Mouse (Mus musculus): ENCODE data around the gene Lrrc23. TPM values are rescaled to one million over a fixed set of nuclear protein-coding genes. Genes with fewer than 3 reads are reported as not detected.
A peak's percentile ranks its signal among the peaks of the same experiment; 100 is the strongest.

Lrrc23 gene
- polyA plus RNA-seq, 1 experiment, result 0.13 TPM

- no peaks in the 10 kb centered on the region for H3K36me3 ChIP-seq (ENCODE audit: control insufficient read depth, insufficient read depth)
- no peaks in the 10 kb centered on the region for H3K79me2 ChIP-seq (ENCODE audit: control insufficient read depth, insufficient read depth)
- no peaks in the 10 kb centered on the region for H3K27me3 ChIP-seq (ENCODE audit: control insufficient read depth, insufficient read depth, insufficient read length)
- TF ChIP-seq CEBPB (IDR thresholded peaks at IDR 0.05; ENCODE audit: insufficient read depth, poor library complexity, severe bottlenecking) (no peak), TCF12 (IDR thresholded peaks at IDR 0.05; ENCODE audit: insufficient read depth, poor library complexity, severe bottlenecking) (no peak), E2F4 (IDR thresholded peaks at IDR 0.05; ENCODE audit: insufficient read depth) (no peak), MAX (IDR thresholded peaks at IDR 0.05; ENCODE audit: low read depth) (no peak), MYOG (IDR thresholded peaks at IDR 0.05; ENCODE audit: control insufficient read depth in 1 of 3, insufficient read depth in 1 of 3, insufficient read length in 2 of 3, low read depth in 2 of 3) (no peak)
- no peak overlapping the region for H3ac ChIP-seq (ENCODE audit: control insufficient read depth, insufficient read length)
- no peak overlapping the region for H3K4me3 ChIP-seq
- H3K4me2 ChIP-seq (ENCODE audit: low read depth), result no peak overlapping the region
These were observed 13.6 kb downstream of the Lrrc23 start for GRCm38 (mm10) chr6:124765951-124766350.

GRCm38 (mm10) chr6:124759259-124759658 is 20.3 kb downstream of the Lrrc23 start:
- Histone ChIP-seq H3K27me3 (ENCODE audit: control insufficient read depth, insufficient read depth, insufficient read length) (no peaks in the 10 kb centered on the region), H3K4me3 (no peak overlapping the region), H3K36me3 (ENCODE audit: control insufficient read depth, insufficient read depth) (no peaks in the 10 kb centered on the region), H3ac (ENCODE audit: control insufficient read depth, insufficient read length) (no peak overlapping the region), H3K4me2 (ENCODE audit: low read depth) (peak overlapping the region; percentile 87), H3K79me2 (ENCODE audit: control insufficient read depth, insufficient read depth) (peaks cover 17% of the 10 kb centered on the region)
- TF ChIP-seq POLR2AphosphoS2 (IDR thresholded peaks at IDR 0.05; ENCODE audit: insufficient read length, low read depth), result peak; percentile 95
- no peak for TF ChIP-seq TCF12 (IDR thresholded peaks at IDR 0.05; ENCODE audit: insufficient read depth, poor library complexity, severe bottlenecking)
- peak; percentile 34 for TF ChIP-seq POLR2A (IDR thresholded peaks at IDR 0.05; ENCODE audit: insufficient read length, low read depth)
- TF ChIP-seq E2F4 (IDR thresholded peaks at IDR 0.05; ENCODE audit: insufficient read depth), result no peak
- TF ChIP-seq SRF (IDR thresholded peaks at IDR 0.05; ENCODE audit: control insufficient read depth, insufficient read length, low read depth), result no peak
- TF ChIP-seq MYOG (IDR thresholded peaks at IDR 0.05; ENCODE audit: control insufficient read depth in 1 of 3, insufficient read depth in 1 of 3, insufficient read length in 2 of 3, low read depth in 2 of 3), result no peak
- no peak for TF ChIP-seq CEBPB (IDR thresholded peaks at IDR 0.05; ENCODE audit: insufficient read depth, poor library complexity, severe bottlenecking)
- TF ChIP-seq MAX (IDR thresholded peaks at IDR 0.05; ENCODE audit: low read depth), result no peak
- TF ChIP-seq USF1 (IDR thresholded peaks at IDR 0.05; ENCODE audit: low read depth), result no peak

- H3K4me3 ChIP-seq, result peak overlapping the region; percentile 36
- H3K79me2 ChIP-seq (ENCODE audit: control insufficient read depth, insufficient read depth), result peaks cover 21% of the 10 kb centered on the region
- H3K27me3 ChIP-seq (ENCODE audit: control insufficient read depth, insufficient read depth, insufficient read length), result no peaks in the 10 kb centered on the region
- H3ac ChIP-seq (ENCODE audit: control insufficient read depth, insufficient read length), result no peak overlapping the region
- H3K4me2 ChIP-seq (ENCODE audit: low read depth), result peak overlapping the region; percentile 87
- no peak for TF ChIP-seq REST (IDR thresholded peaks at IDR 0.05; ENCODE audit: insufficient read depth, insufficient read length)
- TF ChIP-seq SRF (IDR thresholded peaks at IDR 0.05; ENCODE audit: control insufficient read depth, insufficient read length, low read depth), result no peak
- TF ChIP-seq POLR2AphosphoS2 (IDR thresholded peaks at IDR 0.05; ENCODE audit: insufficient read length, low read depth), result peak; percentile 44
- TF ChIP-seq TCF3 (IDR thresholded peaks at IDR 0.05; ENCODE audit: insufficient read length, low read depth), result no peak
- H3K36me3 ChIP-seq (ENCODE audit: control insufficient read depth, insufficient read depth), result no peaks in the 10 kb centered on the region
These were observed 20.7 kb downstream of the Lrrc23 start for GRCm38 (mm10) chr6:124758849-124759232.

- TF ChIP-seq POLR2AphosphoS2 (IDR thresholded peaks at IDR 0.05; ENCODE audit: insufficient read length, low read depth), result peak; percentile 79
- no peak for TF ChIP-seq CEBPB (IDR thresholded peaks at IDR 0.05; ENCODE audit: insufficient read depth, poor library complexity, severe bottlenecking)
- no peak for TF ChIP-seq MAX (IDR thresholded peaks at IDR 0.05; ENCODE audit: low read depth)
- peak; percentile 69 for TF ChIP-seq POLR2A (IDR thresholded peaks at IDR 0.05; ENCODE audit: insufficient read length, low read depth)
- H3ac ChIP-seq (ENCODE audit: control insufficient read depth, insufficient read length), result no peak overlapping the region
- peak overlapping the region; percentile 36 for H3K4me3 ChIP-seq
- H3K27me3 ChIP-seq (ENCODE audit: control insufficient read depth, insufficient read depth, insufficient read length), result no peaks in the 10 kb centered on the region
- H3K36me3 ChIP-seq (ENCODE audit: control insufficient read depth, insufficient read depth), result no peaks in the 10 kb centered on the region
- peak overlapping the region; percentile 87 for H3K4me2 ChIP-seq (ENCODE audit: low read depth)
- H3K79me2 ChIP-seq (ENCODE audit: control insufficient read depth, insufficient read depth), result peaks cover 28% of the 10 kb centered on the region
These were observed 21.3 kb downstream of the Lrrc23 start for GRCm38 (mm10) chr6:124757909-124758848.

- TF ChIP-seq TCF3 (IDR thresholded peaks at IDR 0.05; ENCODE audit: insufficient read length, low read depth) (no peak), MYOD1 (IDR thresholded peaks at IDR 0.05; ENCODE audit: control insufficient read depth in 1 of 3, insufficient read length in 2 of 3, low read depth in 2 of 3) (no peak), POLR2A (IDR thresholded peaks at IDR 0.05; ENCODE audit: insufficient read length, low read depth) (no peak), POLR2AphosphoS2 (IDR thresholded peaks at IDR 0.05; ENCODE audit: insufficient read length, low read depth) (no peak), MYOG (IDR thresholded peaks at IDR 0.05; ENCODE audit: control insufficient read depth in 1 of 3, insufficient read depth in 1 of 3, insufficient read length in 2 of 3, low read depth in 2 of 3) (no peak), CEBPB (IDR thresholded peaks at IDR 0.05; ENCODE audit: insufficient read depth, poor library complexity, severe bottlenecking) (no peak), TCF12 (IDR thresholded peaks at IDR 0.05; ENCODE audit: insufficient read depth, poor library complexity, severe bottlenecking) (no peak), SRF (IDR thresholded peaks at IDR 0.05; ENCODE audit: control insufficient read depth, insufficient read length, low read depth) (no peak), MAX (IDR thresholded peaks at IDR 0.05; ENCODE audit: low read depth) (no peak), REST (IDR thresholded peaks at IDR 0.05; ENCODE audit: insufficient read depth, insufficient read length) (no peak), USF1 (IDR thresholded peaks at IDR 0.05; ENCODE audit: low read depth) (no peak), E2F4 (IDR thresholded peaks at IDR 0.05; ENCODE audit: insufficient read depth) (no peak)
- Histone ChIP-seq H3K36me3 (ENCODE audit: control insufficient read depth, insufficient read depth) (peaks cover 1% of the 10 kb centered on the region), H3K4me3 (peak overlapping the region; percentile 36), H3K79me2 (ENCODE audit: control insufficient read depth, insufficient read depth) (peaks cover 35% of the 10 kb centered on the region), H3K4me2 (ENCODE audit: low read depth) (peak overlapping the region; percentile 87), H3ac (ENCODE audit: control insufficient read depth, insufficient read length) (peak overlapping the region; percentile 95), H3K27me3 (ENCODE audit: control insufficient read depth, insufficient read depth, insufficient read length) (no peaks in the 10 kb centered on the region)
These were observed 22.1 kb downstream of the Lrrc23 start for GRCm38 (mm10) chr6:124757351-124757880.

All from myocyte (in vitro differentiated cells).